Mouse (Mus musculus) olfactory bulb, adult 2 months (tissue): ENCODE results near the gene Nt5dc3.

Experiments used
- CTCF ChIP-seq: fragments of 200-500 bp; IDR thresholded peaks from 2 replicates; pipeline ENCODE4 v1.5.1; 2012; ENCODE audit warnings: low read depth, mild to moderate bottlenecking, low read length, moderate library complexity; ENCODE audit not compliant: insufficient read depth
- POLR2A ChIP-seq: fragments of 200-500 bp; IDR thresholded peaks from 2 replicates; pipeline ENCODE4 v1.6.1; 2012; ENCODE audit warnings: mild to moderate bottlenecking, low read depth, low read length, moderate library complexity; ENCODE audit not compliant: insufficient read depth

DNA sequence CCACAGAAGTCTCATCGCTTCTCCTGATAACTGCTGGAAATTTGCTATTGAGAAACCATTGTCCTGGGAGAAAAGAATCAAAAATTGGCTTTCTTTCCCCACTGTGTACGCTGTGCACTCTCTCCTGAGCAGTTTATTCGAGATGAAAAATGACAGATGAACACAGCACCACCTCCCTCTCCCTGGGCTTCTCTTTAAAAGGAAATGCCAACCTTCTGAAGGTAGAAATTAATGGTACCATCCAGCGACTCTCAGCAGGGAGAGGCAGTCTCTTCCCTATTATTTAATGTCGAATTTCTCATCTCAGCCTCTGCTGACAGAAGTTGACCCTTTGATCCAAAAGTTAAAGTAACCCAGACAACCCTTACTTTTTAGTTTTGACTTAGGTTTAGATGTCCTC lies 9.6 kb upstream of the Nt5dc3 start:
- TF ChIP-seq CTCF, result no peak
- TF ChIP-seq POLR2A, result no peak
